Mouse (Mus musculus) MEL (cell line): ENCODE measurements around the gene Odf2l. TPM values are rescaled to one million over a fixed set of nuclear protein-coding genes. Genes with fewer than 3 reads are reported as not detected.

Experiments
- DNase-seq: peaks from one replicate; pipeline ENCODE4 v3.0.0; 2011; ENCODE audit warnings: low read depth, low spot score
- H3K27ac ChIP-seq: 2 replicates; pipeline ENCODE4 v1.5.1; 2012; ENCODE audit warnings: low read depth, mild to moderate bottlenecking, control low read depth, low read length, moderate library complexity; ENCODE audit not compliant: control insufficient read depth
- H3K27me3 ChIP-seq, 2 experiments: fragments of 150-350 bp in 1 of 2; sonication (generic) in 1 of 2; 2 replicates each; pipeline ENCODE4 v1.6.1; 2012; ENCODE audit warnings: low read length in 2 of 2, mild to moderate bottlenecking in 2 of 2, improper control_type of control experiment in 1 of 2, moderate library complexity in 1 of 2; ENCODE audit not compliant: insufficient read depth in 2 of 2, control insufficient read depth in 1 of 2
- H3K36me3 ChIP-seq, 2 experiments: 2 replicates each; pipeline ENCODE4 v1.6.1; 2012 to 2014; ENCODE audit warnings: low read length in 2 of 2, improper control_type of control experiment in 1 of 2, inconsistent platforms in 1 of 2, mild to moderate bottlenecking in 1 of 2; ENCODE audit not compliant: insufficient read depth in 2 of 2, control insufficient read depth in 1 of 2
- H3K4me1 ChIP-seq, 2 experiments: fragments of 150-350 bp in 1 of 2; sonication (generic) in 1 of 2; 2 replicates each; pipeline ENCODE4 v1.6.1; 2012; ENCODE audit warnings: low read length in 2 of 2, improper control_type of control experiment in 1 of 2, mild to moderate bottlenecking in 1 of 2; ENCODE audit not compliant: insufficient read depth in 2 of 2, control insufficient read depth in 1 of 2
- H3K4me3 ChIP-seq, 2 experiments: fragments of 150-350 bp in 1 of 2; sonication (generic) in 1 of 2; 2 replicates each; pipeline ENCODE4 v1.5.1; 2012; ENCODE audit warnings: low read depth in 2 of 2, low read length in 2 of 2, mild to moderate bottlenecking in 2 of 2, moderate library complexity in 2 of 2, control low read depth in 1 of 2, improper control_type of control experiment in 1 of 2; ENCODE audit not compliant: control insufficient read depth in 1 of 2, insufficient read depth in 1 of 2
- H3K79me2 ChIP-seq: 2 replicates; pipeline ENCODE4 v1.6.1; 2012; ENCODE audit warnings: mild to moderate bottlenecking, low read length, moderate library complexity; ENCODE audit not compliant: control insufficient read depth, poor library complexity, insufficient read depth
- H3K9ac ChIP-seq: 2 replicates; pipeline ENCODE4 v1.6.1; 2012; ENCODE audit warnings: low read depth, mild to moderate bottlenecking, control low read depth, low read length, moderate library complexity; ENCODE audit not compliant: control insufficient read depth, poor library complexity, severe bottlenecking
- H3K9me3 ChIP-seq: fragments of 150-350 bp; sonication (generic); replicated peaks from 2 replicates; pipeline ENCODE4 v1.6.1; 2012; ENCODE audit warnings: mild to moderate bottlenecking, low read length, improper control_type of control experiment, moderate library complexity; ENCODE audit not compliant: insufficient read depth
- BHLHE40 ChIP-seq: IDR thresholded peaks from 2 replicates; pipeline ENCODE4 v1.6.1; 2012; ENCODE audit warnings: low read depth, mild to moderate bottlenecking, inconsistent platforms, low read length, improper control_type of control experiment, borderline replicate concordance
- CHD1 ChIP-seq: IDR thresholded peaks from 2 replicates; pipeline ENCODE4 v1.6.1; 2012; ENCODE audit warnings: low read depth, mild to moderate bottlenecking, inconsistent platforms, low read length, improper control_type of control experiment
- CHD2 ChIP-seq: IDR thresholded peaks from 2 replicates; pipeline ENCODE4 v1.6.1; 2011; ENCODE audit warnings: low read length, improper control_type of control experiment
- E2F4 ChIP-seq: IDR thresholded peaks from 2 replicates; pipeline ENCODE4 v1.6.1; 2011; ENCODE audit warnings: low read depth, low read length, improper control_type of control experiment, borderline replicate concordance
- ELF1 ChIP-seq: IDR thresholded peaks from 2 replicates; pipeline ENCODE4 v1.6.1; 2014; ENCODE audit warnings: low read depth, mild to moderate bottlenecking, inconsistent platforms, low read length, improper control_type of control experiment, moderate library complexity
- ETS1 ChIP-seq: IDR thresholded peaks from 2 replicates; pipeline ENCODE4 v1.6.1; 2012; ENCODE audit warnings: low read depth, mild to moderate bottlenecking, inconsistent platforms, low read length, improper control_type of control experiment, moderate library complexity
- GABPA ChIP-seq: IDR thresholded peaks from 2 replicates; pipeline ENCODE4 v1.6.1; 2012; ENCODE audit warnings: low read depth, mild to moderate bottlenecking, inconsistent platforms, low read length, improper control_type of control experiment, moderate library complexity
- GATA1 ChIP-seq: IDR thresholded peaks from 2 replicates; pipeline ENCODE4 v1.6.1; 2011; ENCODE audit warnings: low read depth, low read length, improper control_type of control experiment
- JUND ChIP-seq: IDR thresholded peaks from 2 replicates; pipeline ENCODE4 v1.6.1; 2011; ENCODE audit warnings: low read depth, mild to moderate bottlenecking, improper control_type of control experiment, low read length
- KAT2A ChIP-seq: conservative IDR thresholded peaks from 2 replicates; pipeline ENCODE4 v1.6.1; 2012; ENCODE audit warnings: low read depth, low read length, improper control_type of control experiment, inconsistent platforms
- MAX ChIP-seq: IDR thresholded peaks from 2 replicates; pipeline ENCODE4 v1.6.1; 2011; ENCODE audit warnings: low read length, improper control_type of control experiment
- MAZ ChIP-seq: IDR thresholded peaks from 2 replicates; pipeline ENCODE4 v1.6.1; 2012; ENCODE audit warnings: low read depth, mild to moderate bottlenecking, inconsistent platforms, low read length, improper control_type of control experiment
- MXI1 ChIP-seq: IDR thresholded peaks from 2 replicates; pipeline ENCODE4 v1.6.1; 2011; ENCODE audit warnings: mild to moderate bottlenecking, low read depth, low read length, improper control_type of control experiment
- MYC ChIP-seq: IDR thresholded peaks from 2 replicates; pipeline ENCODE4 v1.6.1; 2011; ENCODE audit warnings: low read depth, mild to moderate bottlenecking, low read length, improper control_type of control experiment, moderate library complexity
- NELFE ChIP-seq: IDR thresholded peaks from 2 replicates; pipeline ENCODE4 v1.6.1; 2011; ENCODE audit warnings: low read depth, low read length, improper control_type of control experiment
- NRF1 ChIP-seq: IDR thresholded peaks from 2 replicates; pipeline ENCODE4 v1.6.1; 2014; ENCODE audit warnings: low read depth, mild to moderate bottlenecking, inconsistent platforms, low read length, improper control_type of control experiment, moderate library complexity; ENCODE audit not compliant: poor library complexity, insufficient read depth, severe bottlenecking
- POLR2A ChIP-seq, 2 experiments: IDR thresholded peaks; 2 replicates each; pipeline ENCODE4 v1.6.1; 2011 to 2012; ENCODE audit warnings: low read length in 2 of 2, mild to moderate bottlenecking in 2 of 2, control low read depth in 1 of 2, improper control_type of control experiment in 1 of 2, low read depth in 1 of 2, moderate library complexity in 1 of 2; ENCODE audit not compliant: control insufficient read depth in 1 of 2, insufficient read depth in 1 of 2, poor library complexity in 1 of 2
- POLR2AphosphoS2 ChIP-seq: IDR thresholded peaks from 2 replicates; pipeline ENCODE4 v1.6.1; 2011; ENCODE audit warnings: low read length, improper control_type of control experiment
- RAD21 ChIP-seq: IDR thresholded peaks from 2 replicates; pipeline ENCODE4 v1.6.1; 2011; ENCODE audit warnings: mild to moderate bottlenecking, low read depth, low read length, improper control_type of control experiment
- RCOR1 ChIP-seq: IDR thresholded peaks from 2 replicates; pipeline ENCODE4 v1.6.1; 2012; ENCODE audit warnings: low read depth, mild to moderate bottlenecking, inconsistent platforms, low read length, improper control_type of control experiment
- SIN3A ChIP-seq: IDR thresholded peaks from 2 replicates; pipeline ENCODE4 v1.6.1; 2012; ENCODE audit warnings: low read length, improper control_type of control experiment, inconsistent platforms
- SMC3 ChIP-seq: IDR thresholded peaks from 2 replicates; pipeline ENCODE4 v1.6.1; 2011; ENCODE audit warnings: low read depth, low read length, improper control_type of control experiment
- TAL1 ChIP-seq: IDR thresholded peaks from 2 replicates; pipeline ENCODE4 v1.6.1; 2012; ENCODE audit warnings: mild to moderate bottlenecking, inconsistent platforms, low read length, moderate library complexity, mixed read lengths
- TBP ChIP-seq: IDR thresholded peaks from 2 replicates; pipeline ENCODE4 v1.8.0; 2011; ENCODE audit warnings: low read depth, low read length, improper control_type of control experiment
- UBTF ChIP-seq: IDR thresholded peaks from 2 replicates; pipeline ENCODE4 v1.6.1; 2012; ENCODE audit warnings: low read depth, mild to moderate bottlenecking, inconsistent platforms, low read length, improper control_type of control experiment, moderate library complexity, borderline replicate concordance; ENCODE audit not compliant: insufficient read depth
- USF1 ChIP-seq: IDR thresholded peaks from 2 replicates; pipeline ENCODE4 v1.6.1; 2014; ENCODE audit warnings: low read depth, mild to moderate bottlenecking, inconsistent platforms, low read length, improper control_type of control experiment, moderate library complexity
- ZC3H11A ChIP-seq: IDR thresholded peaks from 2 replicates; pipeline ENCODE4 v1.6.1; 2012; ENCODE audit warnings: low read depth, mild to moderate bottlenecking, inconsistent platforms, low read length, improper control_type of control experiment
- ZKSCAN1 ChIP-seq: IDR thresholded peaks from 2 replicates; pipeline ENCODE4 v1.6.1; 2012; ENCODE audit warnings: low read depth, mild to moderate bottlenecking, inconsistent platforms, low read length, improper control_type of control experiment, moderate library complexity
- ZMIZ1 ChIP-seq: IDR thresholded peaks from 2 replicates; pipeline ENCODE4 v1.6.1; 2012; ENCODE audit warnings: low read depth, mild to moderate bottlenecking, inconsistent platforms, low read length, improper control_type of control experiment, moderate library complexity
- ZNF384 ChIP-seq: IDR thresholded peaks from 2 replicates; pipeline ENCODE4 v1.6.1; 2012; ENCODE audit warnings: low read depth, mild to moderate bottlenecking, inconsistent platforms, low read length, improper control_type of control experiment
- polyA plus RNA-seq, 2 experiments: library from polyadenylated mRNA; stranded (reverse) in 1 of 2; unstranded in 1 of 2; fragments of >175 nt in 1 of 2; fragments of >200 nt in 1 of 2; gene quantifications; 2 replicates each; pipeline versions ENCODE4 v1.2.1 to v1.2.4; 2012; ENCODE audit warnings: low replicate concordance in 2 of 2, low read depth in 1 of 2; ENCODE audit not compliant: insufficient read length in 2 of 2, insufficient read depth in 1 of 2, missing spikeins in 1 of 2
- total RNA-seq: library from RNA; depleted of rRNA; stranded (reverse); fragments of 300-350 nt; gene quantifications from 2 replicates; pipeline ENCODE4 v1.2.3, GENCODE M21; 2012

The Odf2l gene
- total and polyA plus RNA-seq, 3 experiments = 12.6 to 15.0 TPM; not detected in 1

DNA sequence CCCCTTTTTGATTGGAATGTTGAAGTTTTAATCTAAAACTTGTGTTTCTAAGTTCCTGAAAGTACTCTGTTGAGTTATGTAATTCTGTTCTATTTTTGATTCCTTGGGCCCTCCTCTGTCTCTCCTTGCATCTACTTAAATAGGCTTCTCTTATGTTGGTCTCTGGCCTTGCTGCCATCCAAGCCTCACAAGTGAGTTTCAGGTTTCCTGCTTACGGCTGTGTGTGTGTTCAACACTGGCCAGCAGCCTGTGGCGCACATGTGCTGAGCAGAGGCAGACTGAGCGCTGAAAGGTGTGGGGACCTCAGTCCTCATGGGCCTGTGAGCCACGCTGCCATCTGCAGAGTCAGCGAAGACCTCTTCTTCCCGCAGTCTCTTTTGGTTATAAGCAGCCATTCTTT is 38.5 kb downstream of the Odf2l start:
- Histone ChIP-seq H3K27ac (no peak overlapping the region), H3K4me3 (no peak overlapping the region), H3K9me3 (no peaks in the 10 kb centered on the region), H3K9ac (no peak overlapping the region), H3K36me3 (no peaks in the 10 kb centered on the region), H3K79me2 (no peaks in the 10 kb centered on the region), H3K27me3 (no peaks in the 10 kb centered on the region), H3K4me1 (no peaks in the 10 kb centered on the region)
- no peak for DNase-seq
- no peak for TF ChIP-seq ZMIZ1
- TF ChIP-seq ZNF384 = no peak
- TF ChIP-seq ZC3H11A = no peak
- TF ChIP-seq RAD21 = no peak
- no peak for TF ChIP-seq E2F4
- no peak for TF ChIP-seq TAL1
- TF ChIP-seq ELF1 = no peak
- TF ChIP-seq USF1 = no peak
- TF ChIP-seq TBP = no peak
- no peak for TF ChIP-seq MYC
- no peak for TF ChIP-seq POLR2AphosphoS2
- TF ChIP-seq ZKSCAN1 = no peak
- no peak for TF ChIP-seq NRF1
- no peak for TF ChIP-seq SMC3
- no peak for TF ChIP-seq ETS1
- TF ChIP-seq JUND = no peak
- no peak for TF ChIP-seq UBTF
- TF ChIP-seq, all 39 proteins: peak for 0

DNA sequence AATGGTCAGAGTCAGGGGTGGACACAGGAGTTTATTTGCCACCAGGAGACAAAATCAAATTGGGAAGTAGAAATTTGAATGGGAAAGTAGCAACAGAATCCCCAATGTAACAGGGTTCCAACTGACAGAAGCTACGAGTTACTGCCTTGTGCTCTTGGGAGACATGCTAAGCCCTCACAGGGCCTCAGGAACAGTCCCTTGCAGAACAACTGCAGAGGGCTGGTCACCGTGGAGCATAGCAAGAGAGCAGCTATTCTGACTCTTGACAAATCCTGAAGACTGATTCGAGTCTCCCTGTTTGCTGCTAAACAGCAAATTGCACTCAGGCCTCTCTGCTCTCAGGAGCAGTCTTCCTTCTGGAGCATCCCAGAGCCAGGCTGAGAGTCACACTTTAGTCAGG is 40.1 kb downstream of the Odf2l start:
- Histone ChIP-seq H3K9ac (no peak overlapping the region), H3K9me3 (no peaks in the 10 kb centered on the region), H3K27me3 (no peaks in the 10 kb centered on the region), H3K4me3 (no peak overlapping the region), H3K79me2 (no peaks in the 10 kb centered on the region), H3K27ac (no peak overlapping the region), H3K36me3 (no peaks in the 10 kb centered on the region), H3K4me1 (peaks cover 0 to 3% of the 10 kb centered on the region in 2 experiments; a peak in 1 of 4 replicates)
- DNase-seq = no peak
- no peak for TF ChIP-seq ELF1
- no peak for TF ChIP-seq E2F4
- no peak for TF ChIP-seq NELFE
- TF ChIP-seq USF1 = no peak
- no peak for TF ChIP-seq CHD1
- TF ChIP-seq MXI1 = no peak
- no peak for TF ChIP-seq KAT2A
- TF ChIP-seq SIN3A = no peak
- no peak for TF ChIP-seq UBTF
- no peak for TF ChIP-seq MAX
- TF ChIP-seq BHLHE40 = no peak
- TF ChIP-seq GABPA = no peak
- TF ChIP-seq GATA1 = no peak
- no peak for TF ChIP-seq POLR2A (IDR thresholded peaks at IDR 0.05; ENCODE audit: control insufficient read depth in 1 of 2, insufficient read depth in 1 of 2, low read depth in 1 of 2, low read length in 2 of 2, poor library complexity in 1 of 2)
- no peak for TF ChIP-seq CHD2
- TF ChIP-seq RAD21 = no peak
- no peak for TF ChIP-seq NRF1
- TF ChIP-seq MAZ = no peak
- TF ChIP-seq ETS1 = no peak
- TF ChIP-seq RCOR1 = no peak
